Mouse (Mus musculus) left cerebral cortex, adult 2 months (tissue): Measurements from ENCODE around the gene Tube1. TPM values are rescaled to one million over a fixed set of nuclear protein-coding genes. Genes with fewer than 3 reads are reported as not detected.

Experiments used
- DNase-seq, 2 experiments: peaks; one replicate each; pipeline ENCODE4 v3.0.0; 2021 to 2022; ENCODE audit warnings: low spot score in 2 of 2, mixed read lengths in 1 of 2; ENCODE audit errors: extremely low spot score in 1 of 2
- H3K27ac ChIP-seq: fragments of 200-600 bp; 2 replicates; pipeline ENCODE4 v1.8.1; 2022
- H3K4me3 ChIP-seq: fragments of 200-600 bp; 2 replicates; pipeline ENCODE4 v1.8.1; 2022
- CTCF ChIP-seq: fragments of 200-600 bp; IDR thresholded peaks from 2 replicates; pipeline ENCODE4 v1.8.1; 2022; ENCODE audit warnings: antibody characterized with exemption, mild to moderate bottlenecking, moderate library complexity
- intact Hi-C: fragments of 180-260 bp; cut with DNase I; formaldehyde crosslinking; loops from one replicate; pipeline ENCODE4 v1.15.1; 2025
- total RNA-seq, 2 experiments: library from RNA; stranded (reverse); gene quantifications; 2 replicates each; pipeline ENCODE4 v1.2.3; 2021

Tube1 gene
- total RNA-seq, 2 experiments from 2014 or later: 2.8 to 3.5 TPM

- DNase-seq: no peak
- no peak for TF ChIP-seq CTCF
- Histone ChIP-seq H3K4me3 (no peak overlapping the region), H3K27ac (no peak overlapping the region)
- intact Hi-C loops: no loop called here
Measured at GRCm38 (mm10) chr10:39141401-39141800, 7.6 kb downstream of the Tube1 start.

- no peak overlapping the region for H3K27ac ChIP-seq
- no peak for DNase-seq
- H3K4me3 ChIP-seq: no peak overlapping the region
- TF ChIP-seq CTCF: no peak
- intact Hi-C loops: no loop called here
Measured at GRCm38 (mm10) chr10:39142216-39142615, 8.4 kb downstream of the Tube1 start.

- Histone ChIP-seq H3K4me3 (no peak overlapping the region), H3K27ac (no peak overlapping the region)
- DNase-seq: no peak
- intact Hi-C loops: no loop called here
- TF ChIP-seq CTCF: no peak
Measured at GRCm38 (mm10) chr10:39156719-39157118, 22.9 kb downstream of the Tube1 start.

GRCm38 (mm10) chr10:39157321-39157720, 23.5 kb downstream of the Tube1 start:
- intact Hi-C loops: no loop called here
- H3K4me3 ChIP-seq: no peak overlapping the region
- DNase-seq: no peak
- no peak for TF ChIP-seq CTCF
- H3K27ac ChIP-seq: no peak overlapping the region

DNA sequence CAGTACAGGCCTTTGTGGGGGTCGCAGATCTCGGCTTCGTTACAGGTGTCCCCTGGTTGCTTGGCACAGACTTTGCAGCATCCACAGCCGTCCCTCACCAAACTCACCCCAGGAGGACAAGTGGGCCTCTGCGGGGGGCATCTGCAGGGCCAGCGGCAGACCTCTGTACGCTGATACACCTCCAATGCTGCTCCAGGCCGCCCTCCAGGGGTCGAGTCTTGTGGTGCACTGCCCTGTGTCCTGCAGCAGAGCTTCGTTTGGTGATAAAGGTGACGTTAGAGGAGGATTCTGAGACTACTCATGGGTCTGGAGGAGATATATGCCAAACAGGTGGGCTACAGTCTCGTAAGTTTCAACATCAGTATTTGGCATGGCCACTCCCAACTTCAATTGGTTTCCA, 24.5 kb downstream of the Tube1 start:
- intact Hi-C loops: no loop called here
- H3K27ac ChIP-seq: no peak overlapping the region
- H3K4me3 ChIP-seq: no peak overlapping the region
- DNase-seq: no peak
- TF ChIP-seq CTCF: no peak; the same call in none of the 2 replicates

GRCm38 (mm10) chr10:39161406-39161805, 27.6 kb downstream of the Tube1 start:
- Histone ChIP-seq H3K27ac (no peak overlapping the region), H3K4me3 (no peak overlapping the region)
- no peak for DNase-seq
- no peak for TF ChIP-seq CTCF
- intact Hi-C loops: no loop called here

DNA sequence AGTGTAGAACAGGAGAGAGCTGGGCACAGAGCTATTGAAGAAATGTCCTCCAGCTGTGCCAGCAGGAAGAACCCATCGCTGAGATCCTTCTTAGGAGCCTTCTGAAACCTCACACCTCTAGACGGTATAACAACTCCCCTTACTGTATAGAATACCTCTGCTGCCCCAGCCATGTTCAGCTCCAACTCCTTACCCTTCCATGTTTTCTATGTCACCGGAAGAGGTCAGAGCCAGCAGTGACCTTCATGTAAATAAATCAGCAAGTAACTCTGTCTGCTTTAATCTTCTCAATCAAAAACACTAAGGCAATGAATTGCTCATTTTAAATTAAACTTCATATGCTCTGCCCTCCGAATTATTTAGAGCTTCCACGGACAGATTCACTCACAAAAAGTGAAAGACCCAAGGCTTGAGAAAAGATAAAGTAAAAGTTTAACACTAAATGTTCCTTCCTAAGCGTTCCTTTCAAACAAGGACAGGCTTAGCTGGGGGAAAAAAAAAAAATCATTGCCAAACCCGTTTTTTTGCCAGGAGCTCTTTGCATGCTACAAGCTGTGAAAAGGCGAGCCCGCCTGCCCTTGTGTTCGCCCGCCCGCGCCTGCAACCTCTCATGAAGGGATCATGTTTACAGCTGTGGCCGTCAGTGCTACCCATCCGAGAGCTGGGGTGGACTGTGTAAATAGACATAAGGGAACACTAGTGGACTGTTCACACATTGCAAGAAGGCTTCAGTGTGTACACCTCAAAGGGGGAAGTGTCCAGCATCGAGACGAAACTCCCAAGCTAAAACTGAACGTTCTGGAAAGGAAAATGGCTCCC, 29.1 kb downstream of the Tube1 start:
- Histone ChIP-seq H3K27ac (no peak overlapping the region), H3K4me3 (no peak overlapping the region)
- DNase-seq: no peak
- no peak for TF ChIP-seq CTCF
- intact Hi-C loops: no loop called here

- TF ChIP-seq CTCF: no peak
- Histone ChIP-seq H3K27ac (no peak within 1 kb of the TSS), H3K4me3 (no peak within 1 kb of the TSS)
- intact Hi-C loops: no loop called here
- no peak for DNase-seq
Measured at GRCm38 (mm10) chr10:39163694-39164093, 29.9 kb downstream of the Tube1 start, which contains the start of gene Ccn6. Ccn6 (minus strand) TSS chr10:39163794.

DNA sequence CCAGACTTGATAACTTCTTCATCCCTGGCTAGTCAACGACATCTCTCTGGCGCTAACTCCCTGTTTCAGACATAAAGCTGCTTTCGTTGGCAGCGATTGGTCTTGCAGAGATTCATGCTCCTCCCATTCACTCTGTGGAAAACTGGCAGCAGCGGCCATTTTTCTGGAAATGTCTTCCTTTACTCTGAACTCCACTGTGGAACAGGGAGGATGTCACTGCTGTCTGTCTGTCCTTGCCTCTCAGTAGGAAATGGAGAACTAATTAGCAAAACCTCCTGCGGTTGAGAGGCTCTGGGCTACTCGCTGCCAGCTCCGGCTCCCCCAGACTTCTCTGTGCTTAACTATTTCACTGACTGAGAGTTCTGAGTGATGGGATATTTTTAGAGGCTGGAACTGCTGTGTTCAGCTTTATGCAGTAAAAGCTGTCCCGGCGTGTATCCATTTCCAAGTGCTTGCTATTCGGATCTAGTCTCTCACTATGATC, 31.9 kb downstream of the Tube1 start:
- TF ChIP-seq CTCF: no peak
- DNase-seq: peak; percentile 44 to 47
- Histone ChIP-seq H3K27ac (peak overlapping the region; percentile 79), H3K4me3 (peak overlapping the region; percentile 48)
- intact Hi-C loops: no loop called here

- H3K27ac ChIP-seq: no peak overlapping the region
- no peak for TF ChIP-seq CTCF
- intact Hi-C loops: no loop called here
- no peak overlapping the region for H3K4me3 ChIP-seq
- no peak for DNase-seq
Measured at GRCm38 (mm10) chr10:39167611-39168010, 33.8 kb downstream of the Tube1 start.

DNA sequence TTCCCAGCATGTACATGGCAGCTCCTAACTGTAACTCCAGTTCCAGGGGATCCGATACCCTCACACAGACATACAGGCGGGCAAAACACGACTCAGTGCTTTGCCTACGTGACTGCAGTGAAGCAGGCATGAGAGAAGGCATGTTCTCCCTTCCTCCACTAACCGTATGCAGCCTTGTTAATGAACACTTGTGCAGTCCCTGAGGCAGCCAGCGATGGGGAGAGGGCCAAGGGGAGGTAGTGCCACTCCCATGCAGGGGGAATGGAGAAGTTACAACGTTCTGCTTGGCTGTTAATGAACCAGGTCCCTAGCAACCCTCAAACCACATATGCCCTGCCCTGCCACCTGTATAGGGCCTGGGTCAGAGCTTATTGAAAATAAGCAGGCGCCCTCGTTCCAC, 35.9 kb downstream of the Tube1 start:
- no peak for DNase-seq
- TF ChIP-seq CTCF: no peak
- intact Hi-C loops: loop anchor here (2.0 to 5.0 kb wide), 4 partner anchors 68 to 561 kb away; no protein-coding TSS in a partner anchor
- H3K4me3 ChIP-seq: no peak overlapping the region
- H3K27ac ChIP-seq: no peak overlapping the region

DNA sequence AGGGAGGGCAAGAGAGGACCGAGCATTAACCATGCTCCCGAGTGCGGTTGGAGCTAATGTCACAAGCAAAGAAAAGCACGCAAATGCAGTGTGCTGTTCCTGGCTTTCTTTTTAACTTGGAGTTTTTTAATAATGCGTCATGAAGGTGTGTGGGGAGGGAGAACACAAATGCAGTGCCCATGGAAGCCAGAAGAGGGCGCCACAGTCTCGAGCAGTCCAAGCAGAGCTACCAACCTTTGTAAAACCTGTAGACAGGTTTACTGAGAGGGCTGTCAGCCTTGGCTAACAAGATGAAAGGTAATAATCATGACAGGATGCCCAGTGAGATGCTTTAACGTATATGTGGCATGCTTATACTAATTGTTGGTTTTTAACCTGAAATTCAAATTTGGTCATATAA, 36.4 kb downstream of the Tube1 start:
- Histone ChIP-seq H3K27ac (no peak overlapping the region), H3K4me3 (no peak overlapping the region)
- intact Hi-C loops: loop anchor here (2.0 to 5.0 kb wide), 4 partner anchors 67 to 561 kb away; no protein-coding TSS in a partner anchor
- DNase-seq: peak; percentile 73 to 85
- TF ChIP-seq CTCF: peak; percentile 97
